Mouse (Mus musculus) C2C12 (cell line): Measurements from ENCODE around the gene Plxnb1.

ENCODE experiments used
- CEBPB ChIP-seq: IDR thresholded peaks from one replicate; pipeline ENCODE4 v1.6.1; 2011; ENCODE audit warnings: low read depth, mild to moderate bottlenecking, control low read depth, moderate library complexity
- CTCF ChIP-seq: IDR thresholded peaks from one replicate; pipeline ENCODE4 v1.5.1; 2011; ENCODE audit not compliant: control insufficient read depth, insufficient read depth, insufficient read length
- USF1 ChIP-seq: IDR thresholded peaks from one replicate; pipeline ENCODE4 v1.6.1; 2011; ENCODE audit warnings: low read depth, mild to moderate bottlenecking, control low read depth, moderate library complexity

GRCm38 (mm10) chr9:109056916-109057315 is 38.3 kb upstream of the Plxnb1 start:
- TF ChIP-seq USF1 (no peak), CTCF (no peak), CEBPB (no peak)
